Mouse (Mus musculus) limb, embryonic 12.5 days (tissue): ENCODE measurements at regions not wholly inside any gene's neighbourhood (a gene's known extent, or its start where the extent isn't known, plus 50 kb on each side); places are given as distances from the start of the nearest gene placed in this dataset.

ENCODE experiments used
- ATAC-seq: fragments of 200-750 bp; cut with Nextera tagmentation; 2 replicates; pipeline ENCODE4 v1.8.0; 2017; ENCODE audit warnings: low read depth, moderate TSS enrichment; ENCODE audit not compliant: insufficient number of reproducible peaks, insufficient read depth, low FRiP score, low TSS enrichment
- H3K27ac ChIP-seq: fragments of 300-500 bp; sonication (generic); 2 replicates; pipeline ENCODE4 v1.5.1; 2016; ENCODE audit warnings: mild to moderate bottlenecking, moderate library complexity
- H3K27me3 ChIP-seq: fragments of 300-500 bp; sonication (generic); 2 replicates; pipeline ENCODE4 v1.6.1; 2016; ENCODE audit warnings: mild to moderate bottlenecking, moderate library complexity
- H3K36me3 ChIP-seq: fragments of 300-500 bp; sonication (generic); 2 replicates; pipeline ENCODE4 v1.6.1; 2016; ENCODE audit warnings: mild to moderate bottlenecking, moderate library complexity
- H3K4me1 ChIP-seq: fragments of 300-500 bp; sonication (generic); replicated peaks from 2 replicates; pipeline ENCODE4 v1.6.1; 2016
- H3K4me2 ChIP-seq: fragments of 300-500 bp; sonication (generic); 2 replicates; pipeline ENCODE4 v1.6.1; 2016; ENCODE audit warnings: mild to moderate bottlenecking, moderate library complexity
- H3K4me3 ChIP-seq: fragments of 300-500 bp; sonication (generic); replicated peaks from 2 replicates; pipeline ENCODE4 v1.5.1; 2016; ENCODE audit warnings: mild to moderate bottlenecking
- H3K9ac ChIP-seq: fragments of 300-500 bp; sonication (generic); replicated peaks from 2 replicates; pipeline ENCODE4 v1.6.1; 2016; ENCODE audit warnings: mild to moderate bottlenecking, moderate library complexity
- H3K9me3 ChIP-seq: fragments of 300-500 bp; sonication (generic); 2 replicates; pipeline ENCODE4 v1.6.1; 2016; ENCODE audit warnings: mild to moderate bottlenecking, moderate library complexity
- WGBS: fragments of 180-500 bp; shearing (Covaris S2); methylation state at CpG from one replicate; pipeline ENCODE4 v1.1.7; 2016; 5-methylcytosine and 5-hydroxymethylcytosine counted together

DNA sequence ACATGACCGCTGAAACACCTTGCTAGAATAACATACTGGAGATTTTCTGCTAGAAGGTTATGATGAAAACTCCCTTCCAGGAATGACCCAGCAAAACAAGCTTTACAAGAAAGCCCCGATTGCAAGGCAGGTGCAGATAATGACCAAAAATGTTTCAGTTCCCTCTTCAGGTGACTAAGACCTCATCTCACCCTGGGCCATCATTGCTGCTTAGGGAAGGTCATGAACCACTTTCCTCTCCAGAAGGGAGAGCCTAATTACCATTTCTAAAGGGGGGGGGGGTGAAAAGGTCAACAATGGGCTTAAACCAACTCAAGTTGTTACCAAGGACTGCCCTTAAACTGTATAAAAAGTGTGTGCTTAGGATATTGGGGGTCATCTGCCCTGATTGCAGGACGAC, 59.8 kb upstream of the Speer4c start:
- no peaks in the 10 kb centered on the region for H3K36me3 ChIP-seq
- H3K9ac ChIP-seq: no peak overlapping the region
- no peaks in the 10 kb centered on the region for H3K27me3 ChIP-seq
- no peak overlapping the region for H3K27ac ChIP-seq
- WGBS: 40% methylated on average over 3 of the region's 3 CpGs
- no peaks in the 10 kb centered on the region for H3K9me3 ChIP-seq
- no peak overlapping the region for H3K4me3 ChIP-seq
- no peak for ATAC-seq
- no peaks in the 10 kb centered on the region for H3K4me1 ChIP-seq
- H3K4me2 ChIP-seq: no peak overlapping the region

DNA sequence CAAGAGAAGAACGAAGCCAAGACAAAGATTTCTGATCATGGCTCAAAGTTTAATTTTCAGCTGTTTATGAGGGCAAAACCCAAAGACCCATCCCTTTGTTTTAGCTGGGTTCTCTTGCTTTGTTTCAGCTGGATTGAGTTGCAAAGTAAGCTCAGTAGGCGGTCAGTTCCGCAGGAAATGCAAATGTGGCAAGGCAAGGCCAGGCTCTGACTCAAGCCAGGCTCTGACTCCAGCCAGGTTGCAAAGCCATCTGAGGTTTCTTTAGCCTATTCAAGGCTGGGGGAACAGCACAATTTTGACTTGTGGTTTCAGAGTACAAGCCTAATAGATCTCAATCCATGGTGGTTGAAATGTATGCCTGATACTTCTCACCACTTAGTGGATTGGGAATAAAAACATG, 60.5 kb upstream of the Speer4c start:
- Histone ChIP-seq H3K27me3 (no peaks in the 10 kb centered on the region), H3K4me2 (no peak overlapping the region), H3K4me1 (no peaks in the 10 kb centered on the region), H3K9me3 (no peaks in the 10 kb centered on the region), H3K27ac (no peak overlapping the region), H3K9ac (no peak overlapping the region), H3K4me3 (no peak overlapping the region), H3K36me3 (no peaks in the 10 kb centered on the region)
- no peak for ATAC-seq
- WGBS: 35% methylated on average over 3 of the region's 3 CpGs

DNA sequence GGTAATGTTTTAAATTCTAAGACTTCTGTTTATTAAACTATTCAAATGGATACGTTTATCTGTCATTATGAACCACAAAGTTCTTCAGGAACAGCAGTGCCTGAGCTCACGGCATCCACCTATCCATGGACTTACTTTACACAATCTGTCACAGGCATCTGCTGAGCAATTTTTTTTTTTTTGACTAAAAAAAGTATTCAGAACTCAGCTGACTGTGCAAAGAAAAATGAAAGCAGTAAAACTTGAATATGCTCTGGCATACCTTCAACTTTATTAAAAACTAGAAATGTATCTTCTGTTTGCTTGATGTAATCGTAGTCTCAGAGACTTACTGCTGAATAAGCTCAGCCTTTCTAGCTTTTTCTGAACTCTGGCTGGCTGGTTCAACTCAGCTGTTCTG, 62.0 kb upstream of the Speer4c start:
- Histone ChIP-seq H3K4me3 (no peak overlapping the region), H3K27me3 (no peaks in the 10 kb centered on the region), H3K27ac (no peak overlapping the region), H3K9me3 (no peaks in the 10 kb centered on the region), H3K36me3 (no peaks in the 10 kb centered on the region), H3K9ac (no peak overlapping the region), H3K4me1 (no peaks in the 10 kb centered on the region), H3K4me2 (no peak overlapping the region)
- ATAC-seq: no peak
- 83% methylated on average over 3 of the region's 3 CpGs for WGBS

DNA sequence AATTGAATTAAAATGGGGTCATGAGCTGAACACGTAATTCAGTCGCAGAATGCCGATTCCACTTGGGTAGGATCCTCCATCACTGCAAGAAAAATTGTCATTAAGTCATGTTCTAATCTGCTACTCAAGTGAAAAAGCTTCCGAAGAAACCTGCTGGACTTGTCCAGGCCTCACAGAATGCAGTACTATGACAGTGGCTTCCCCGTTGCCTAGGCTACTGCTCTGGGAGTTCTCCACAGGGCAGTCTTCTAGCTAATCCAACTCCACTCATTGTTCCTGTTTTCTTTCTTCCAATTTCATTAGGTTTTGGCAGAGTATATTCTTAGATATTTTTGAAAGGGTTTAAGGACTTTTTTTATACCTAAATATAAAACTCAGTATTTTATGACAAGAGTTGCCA, 89.5 kb upstream of the Speer4c start:
- H3K36me3 ChIP-seq: no peaks in the 10 kb centered on the region
- 89% methylated on average over 5 of the region's 5 CpGs for WGBS
- no peak overlapping the region for H3K4me2 ChIP-seq
- no peak overlapping the region for H3K9ac ChIP-seq
- no peak overlapping the region for H3K4me3 ChIP-seq
- ATAC-seq: no peak
- no peak overlapping the region for H3K27ac ChIP-seq
- H3K9me3 ChIP-seq: no peaks in the 10 kb centered on the region
- H3K4me1 ChIP-seq: no peaks in the 10 kb centered on the region
- H3K27me3 ChIP-seq: no peaks in the 10 kb centered on the region

DNA sequence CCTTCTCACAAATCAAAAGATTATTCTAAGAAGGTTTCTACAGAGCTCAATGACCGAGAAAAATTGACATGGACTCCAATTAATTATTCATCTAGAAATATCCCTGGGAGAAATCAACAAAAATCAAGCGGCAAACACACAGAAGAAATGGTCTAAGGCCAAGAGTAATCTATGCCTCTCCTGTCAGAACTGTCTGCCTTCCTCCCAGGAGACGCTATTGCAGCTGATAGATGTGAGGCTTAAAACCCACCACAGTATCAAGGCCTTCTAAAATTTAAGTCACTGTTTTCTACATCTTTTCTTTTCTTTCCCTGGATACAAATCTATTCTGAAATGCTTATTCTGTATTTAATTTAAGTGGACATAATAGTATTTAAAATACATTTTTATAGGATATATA, 102.8 kb upstream of the Speer4c start:
- 78% methylated on average over 3 of the region's 3 CpGs for WGBS
- no peaks in the 10 kb centered on the region for H3K4me1 ChIP-seq
- no peaks in the 10 kb centered on the region for H3K9me3 ChIP-seq
- H3K4me2 ChIP-seq: no peak overlapping the region
- H3K36me3 ChIP-seq: no peaks in the 10 kb centered on the region
- ATAC-seq: no peak
- no peak overlapping the region for H3K27ac ChIP-seq
- no peak overlapping the region for H3K4me3 ChIP-seq
- no peak overlapping the region for H3K9ac ChIP-seq
- H3K27me3 ChIP-seq: no peaks in the 10 kb centered on the region

DNA sequence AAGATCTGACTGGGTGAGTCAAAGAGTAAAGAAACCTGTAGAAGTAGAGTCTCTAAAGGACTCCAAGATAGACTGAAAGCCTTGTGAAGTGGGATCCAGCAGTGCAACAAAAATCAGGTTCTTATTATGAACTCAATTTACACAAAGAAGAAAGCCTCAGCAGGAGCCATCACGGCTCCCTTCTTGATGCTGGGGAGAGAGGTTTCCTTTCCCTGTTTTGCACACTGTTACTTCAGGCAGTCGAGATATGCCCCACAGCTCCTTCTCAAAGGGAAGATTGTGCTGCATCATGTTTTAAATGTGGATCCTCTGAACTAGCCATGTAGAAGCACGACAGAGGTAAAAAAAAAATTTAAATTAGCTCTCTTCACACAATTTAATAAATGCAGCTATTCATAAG, 103.3 kb upstream of the Speer4c start:
- Histone ChIP-seq H3K4me2 (no peak overlapping the region), H3K4me1 (no peaks in the 10 kb centered on the region), H3K27ac (no peak overlapping the region), H3K27me3 (no peaks in the 10 kb centered on the region), H3K9ac (no peak overlapping the region), H3K36me3 (no peaks in the 10 kb centered on the region), H3K9me3 (no peaks in the 10 kb centered on the region), H3K4me3 (no peak overlapping the region)
- ATAC-seq: no peak
- WGBS: 44% methylated on average over 3 of the region's 3 CpGs

DNA sequence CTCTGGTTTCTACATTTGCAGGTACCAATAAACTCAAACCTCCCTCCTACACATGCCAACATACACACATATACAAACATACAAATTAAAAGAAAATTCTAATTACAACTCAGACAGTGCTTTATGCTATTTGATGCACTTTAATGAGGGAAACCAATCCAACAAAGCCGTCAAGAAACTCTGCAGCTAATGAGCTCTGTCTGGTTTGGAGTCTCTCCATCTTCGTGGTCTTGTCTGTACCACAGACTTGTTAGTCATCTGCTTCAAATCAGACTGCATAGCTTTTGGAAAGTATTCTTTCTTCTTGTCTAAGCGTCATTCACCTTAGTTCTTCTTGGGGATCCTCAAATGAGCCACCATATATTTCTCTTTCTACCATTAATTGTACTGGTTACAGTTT, 108.9 kb upstream of the Speer4c start:
- no peak overlapping the region for H3K9ac ChIP-seq
- ATAC-seq: no peak
- WGBS: 68% methylated on average over 3 of the region's 3 CpGs
- no peak overlapping the region for H3K4me2 ChIP-seq
- no peaks in the 10 kb centered on the region for H3K36me3 ChIP-seq
- H3K27ac ChIP-seq: no peak overlapping the region
- H3K27me3 ChIP-seq: no peaks in the 10 kb centered on the region
- H3K9me3 ChIP-seq: no peaks in the 10 kb centered on the region
- no peak overlapping the region for H3K4me3 ChIP-seq
- no peaks in the 10 kb centered on the region for H3K4me1 ChIP-seq

DNA sequence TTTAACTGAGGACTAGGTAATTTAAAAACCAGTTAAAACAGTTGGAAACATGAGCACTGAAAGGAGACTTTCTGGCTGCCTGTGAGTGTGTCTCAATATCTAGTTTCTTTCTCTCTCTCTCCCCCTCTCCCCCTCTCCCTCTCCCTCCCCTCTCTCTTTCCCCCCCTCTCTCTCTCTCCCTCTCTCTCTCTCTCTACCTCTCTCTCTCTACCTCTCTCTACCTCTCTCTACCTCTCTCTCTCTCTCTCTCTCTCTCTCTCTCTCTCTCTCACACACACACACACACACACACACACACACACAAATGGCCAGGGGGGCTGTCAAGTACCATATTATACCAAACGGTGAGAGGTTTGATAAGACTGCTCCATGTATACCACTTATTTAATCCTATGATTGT, 103.0 kb upstream of the Cacna2d1 start:
- WGBS: 86% methylated on average over 1 of the region's 1 CpGs

DNA sequence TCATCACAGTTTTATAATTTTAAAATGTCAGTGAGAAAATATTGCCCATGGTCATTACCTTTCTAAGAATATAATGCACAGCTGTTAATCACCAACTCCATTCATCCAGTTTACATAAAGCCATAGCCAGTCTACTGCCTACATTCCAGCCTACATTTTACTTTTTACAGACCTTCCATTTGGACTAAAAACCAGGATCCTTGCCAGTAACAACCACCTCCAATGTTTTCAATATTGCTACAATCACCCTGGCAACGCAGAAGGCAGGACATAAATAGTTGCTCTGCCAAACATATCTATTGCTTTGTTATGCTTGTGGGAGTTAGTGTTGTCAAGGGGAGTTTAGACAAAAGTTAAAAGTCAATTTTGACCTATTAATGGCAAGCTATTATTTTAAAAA, 102.2 kb upstream of the Cacna2d1 start:
- no peaks in the 10 kb centered on the region for H3K36me3 ChIP-seq
- WGBS: 85% methylated on average over 1 of the region's 1 CpGs
- H3K9ac ChIP-seq: no peak overlapping the region
- peaks cover 8% of the 10 kb centered on the region; the same call in 1 of the 2 replicates for H3K9me3 ChIP-seq
- H3K27ac ChIP-seq: no peak overlapping the region
- H3K4me1 ChIP-seq: no peaks in the 10 kb centered on the region
- H3K27me3 ChIP-seq: no peaks in the 10 kb centered on the region
- no peak for ATAC-seq
- H3K4me3 ChIP-seq: no peak overlapping the region
- no peak overlapping the region for H3K4me2 ChIP-seq

More for the DNA sequence above, 103.0 kb upstream of the Cacna2d1 start:
- H3K36me3 ChIP-seq: no peaks in the 10 kb centered on the region
- H3K4me1 ChIP-seq: no peaks in the 10 kb centered on the region
- H3K27me3 ChIP-seq: no peaks in the 10 kb centered on the region
- ATAC-seq: no peak
- peaks cover 8% of the 10 kb centered on the region; the same call in 1 of the 2 replicates for H3K9me3 ChIP-seq
- no peak overlapping the region for H3K4me3 ChIP-seq
- no peak overlapping the region for H3K9ac ChIP-seq
- H3K27ac ChIP-seq: no peak overlapping the region
- H3K4me2 ChIP-seq: no peak overlapping the region

DNA sequence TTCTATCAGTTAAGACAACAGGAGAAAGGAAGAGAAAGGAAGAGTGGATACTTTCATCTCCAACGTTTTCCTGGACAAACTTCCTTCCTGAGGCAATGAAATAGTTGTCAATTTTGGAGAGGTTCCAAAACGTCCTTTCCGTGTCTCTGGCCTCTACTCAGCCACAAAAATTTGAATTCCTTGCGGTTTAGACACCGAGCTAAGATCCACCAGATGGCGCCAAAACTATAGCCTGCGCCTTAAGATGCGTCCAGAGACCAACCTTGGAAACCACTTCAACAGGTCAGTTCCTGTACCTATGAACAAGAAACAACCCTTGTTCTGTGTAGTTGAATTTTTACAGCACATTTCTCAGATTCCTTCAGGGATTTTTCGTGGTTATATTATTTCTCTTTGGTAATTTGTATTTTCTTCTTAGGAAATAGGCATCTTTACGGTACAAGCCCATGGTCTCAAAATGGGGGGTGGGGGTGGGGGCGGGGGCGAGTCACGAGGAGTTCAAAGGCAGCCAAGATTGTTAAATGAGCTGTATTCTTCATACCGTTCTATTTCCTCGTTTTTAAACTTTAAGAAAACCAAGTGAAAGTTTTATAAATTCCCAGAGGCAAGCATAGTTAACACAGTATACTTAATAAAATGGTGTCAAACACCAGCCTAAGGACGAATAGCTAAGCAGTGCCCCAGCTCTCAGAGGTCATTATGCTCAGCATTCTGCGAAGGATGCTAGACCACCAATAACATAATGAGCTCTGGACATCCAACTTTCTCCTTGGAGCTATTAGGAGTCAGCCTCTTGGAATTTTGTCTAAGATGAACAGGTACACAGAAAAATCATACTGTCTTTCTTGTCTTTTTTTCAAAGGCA, 96.2 kb upstream of the Cacna2d1 start:
- H3K36me3 ChIP-seq: no peaks in the 10 kb centered on the region
- H3K4me2 ChIP-seq: 0 out of 2 replicates have a peak overlapping the region, but pooled peaks have one; percentile 6
- no peak overlapping the region for H3K27ac ChIP-seq
- H3K4me3 ChIP-seq: no peak overlapping the region
- ATAC-seq: peak; percentile 91
- no peak overlapping the region for H3K9ac ChIP-seq
- H3K27me3 ChIP-seq: no peaks in the 10 kb centered on the region
- H3K9me3 ChIP-seq: no peaks in the 10 kb centered on the region
- no peaks in the 10 kb centered on the region for H3K4me1 ChIP-seq
- 28% methylated on average over 17 of the region's 17 CpGs for WGBS

DNA sequence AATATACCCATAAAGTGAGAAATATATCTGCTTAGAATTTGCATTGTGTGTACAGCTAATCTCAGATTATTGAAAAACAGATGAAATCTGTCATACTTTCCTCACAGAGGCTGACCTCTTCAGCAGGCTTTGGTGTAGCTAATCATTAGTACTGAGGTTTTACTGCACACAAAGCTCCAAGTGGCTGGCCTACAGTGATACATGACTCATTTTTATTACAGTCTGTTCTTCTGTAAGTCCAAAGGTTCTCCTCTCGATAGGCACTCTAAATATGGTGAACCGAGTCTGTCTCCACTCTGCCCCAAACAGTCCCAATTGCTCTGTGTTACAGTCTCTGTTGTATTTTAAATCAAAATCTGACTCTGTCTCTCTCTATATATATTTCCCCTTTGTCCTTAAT, 87.7 kb upstream of the Cacna2d1 start:
- H3K4me2 ChIP-seq: no peak overlapping the region
- H3K27me3 ChIP-seq: no peaks in the 10 kb centered on the region
- H3K4me3 ChIP-seq: no peak overlapping the region
- no peak overlapping the region for H3K9ac ChIP-seq
- no peak overlapping the region for H3K27ac ChIP-seq
- 78% methylated on average over 2 of the region's 2 CpGs for WGBS
- peaks cover 6% of the 10 kb centered on the region for H3K4me1 ChIP-seq
- H3K9me3 ChIP-seq: no peaks in the 10 kb centered on the region
- ATAC-seq: no peak
- H3K36me3 ChIP-seq: no peaks in the 10 kb centered on the region

DNA sequence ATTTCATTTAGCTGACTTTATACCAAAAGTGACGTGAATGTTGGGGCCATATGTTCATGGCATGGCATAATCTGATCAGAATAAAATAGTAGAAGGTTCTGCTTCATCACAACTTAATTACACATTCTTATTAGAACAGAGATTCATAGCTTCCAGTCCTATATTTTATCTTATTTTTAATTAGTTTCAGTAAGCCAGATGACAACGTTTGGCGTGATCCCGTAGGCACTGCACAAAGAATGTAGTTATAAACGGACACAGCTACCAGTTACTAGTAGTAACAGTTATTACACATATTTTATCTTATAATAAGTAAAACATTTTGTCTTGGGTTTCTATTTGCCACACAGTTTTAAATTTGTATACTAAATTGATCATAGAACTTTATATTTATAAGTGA, 85.0 kb upstream of the Cacna2d1 start:
- no peak for ATAC-seq
- Histone ChIP-seq H3K4me2 (no peak overlapping the region), H3K4me3 (no peak overlapping the region), H3K9ac (no peak overlapping the region), H3K9me3 (no peaks in the 10 kb centered on the region), H3K27me3 (no peaks in the 10 kb centered on the region), H3K27ac (no peak overlapping the region), H3K4me1 (peaks cover 6% of the 10 kb centered on the region), H3K36me3 (no peaks in the 10 kb centered on the region)
- WGBS: 85% methylated on average over 5 of the region's 5 CpGs
